Mouse (Mus musculus) ovary, postnatal 14 days (tissue): ENCODE data around the gene Adh5.

ENCODE experiments used
- DNase-seq: peaks from one replicate; pipeline ENCODE4 v3.0.0; 2022; ENCODE audit warnings: low spot score

The Adh5 gene

GRCm38 (mm10) chr3:138442612-138443464 is at the start of gene Adh5:
TSS of gene Adh5 (plus strand) at chr3:138443093.
- DNase-seq = peak; percentile 83

- DNase-seq = no peak
Observed at GRCm38 (mm10) chr3:138404872-138405271, 38.0 kb upstream of the Adh5 start.

GRCm38 (mm10) chr3:138405341-138405740 is 37.6 kb upstream of the Adh5 start:
- DNase-seq = peak; percentile 46

GRCm38 (mm10) chr3:138405840-138406239 is 37.1 kb upstream of the Adh5 start:
- DNase-seq = no peak

GRCm38 (mm10) chr3:138407920-138408319 is 35.0 kb upstream of the Adh5 start:
- DNase-seq = no peak

GRCm38 (mm10) chr3:138409585-138409984 is 33.3 kb upstream of the Adh5 start:
- DNase-seq = no peak

GRCm38 (mm10) chr3:138410211-138410610 is 32.7 kb upstream of the Adh5 start:
- DNase-seq = no peak

- DNase-seq = no peak
Observed at GRCm38 (mm10) chr3:138415121-138415690, 27.7 kb upstream of the Adh5 start, which contains the start of gene Adh4. TSS of gene Adh4 (plus strand) at chr3:138415466.

GRCm38 (mm10) chr3:138419369-138419768 is 23.5 kb upstream of the Adh5 start:
- DNase-seq = no peak

GRCm38 (mm10) chr3:138420385-138420784 is 22.5 kb upstream of the Adh5 start:
- DNase-seq = no peak

- DNase-seq = no peak
Observed at GRCm38 (mm10) chr3:138423664-138424063, 19.2 kb upstream of the Adh5 start.

GRCm38 (mm10) chr3:138424247-138424646 is 18.6 kb upstream of the Adh5 start:
- DNase-seq = no peak

GRCm38 (mm10) chr3:138430360-138430976 is 12.4 kb upstream of the Adh5 start:
- no peak for DNase-seq

GRCm38 (mm10) chr3:138431835-138432234 is 11.1 kb upstream of the Adh5 start:
- no peak for DNase-seq

GRCm38 (mm10) chr3:138438716-138439115 is 4.2 kb upstream of the Adh5 start:
- no peak for DNase-seq

- no peak for DNase-seq
Observed at GRCm38 (mm10) chr3:138442203-138442602, 690 bp upstream of the Adh5 start.

- DNase-seq = no peak
Observed at GRCm38 (mm10) chr3:138443465-138443771, 525 bp downstream of the Adh5 start.

GRCm38 (mm10) chr3:138448077-138448860 is 5.4 kb downstream of the Adh5 start:
- DNase-seq = no peak

GRCm38 (mm10) chr3:138452169-138452568 is 9.3 kb downstream of the Adh5 start:
- no peak for DNase-seq

- DNase-seq = no peak
Observed at GRCm38 (mm10) chr3:138454234-138454633, 11.3 kb downstream of the Adh5 start.

- DNase-seq = no peak
Observed at GRCm38 (mm10) chr3:138454711-138455435, 12.0 kb downstream of the Adh5 start.

- no peak for DNase-seq
Observed at GRCm38 (mm10) chr3:138458441-138458840, 15.5 kb downstream of the Adh5 start.
